Mouse (Mus musculus): ENCODE measurements around the gene Slc25a17. TPM values are rescaled to one million over a fixed set of nuclear protein-coding genes. Genes with fewer than 3 reads are reported as not detected.

Gene Slc25a17
- 40.7 and 40.9 TPM in 2 replicates for polyA plus RNA-seq (2015; fragmentation: Nextera tagmentation; extraction: Ambion mirVana)

GRCm38 (mm10) chr15:81360345-81361021 lies at the start of gene Slc25a17:
TSS of gene Slc25a17 (minus strand) at chr15:81360812.
- ATAC-seq (ENCODE audit: insufficient read depth), result peak; percentile 97

GRCm38 (mm10) chr15:81408199-81408598 lies 47.6 kb upstream of the Slc25a17 start, which contains the start of gene Dnajb7:
TSS of gene Dnajb7 (minus strand) at chr15:81408299.
- Histone ChIP-seq H3K4me2 (no peak within 1 kb of the TSS), H3K36me3 (replicated peaks) (no peaks in the 10 kb centered on the region), H3K27me3 (no peaks in the 10 kb centered on the region), H3K4me3 (replicated peaks) (no peak within 1 kb of the TSS), H3K9me3 (replicated peaks) (no peaks in the 10 kb centered on the region), H3K9ac (no peak within 1 kb of the TSS), H3K4me1 (replicated peaks) (no peaks in the 10 kb centered on the region), H3K27ac (replicated peaks) (no peak within 1 kb of the TSS)
- 76% methylated on average over 1 of the region's 1 CpGs for WGBS (ENCODE audit: insufficient replicate concordance)
- ATAC-seq (ENCODE audit: insufficient read depth), result no peak

More at GRCm38 (mm10) chr15:81360345-81361021, at the start of gene Slc25a17:
- Histone ChIP-seq H3K27me3 (no peaks in the 10 kb centered on the region), H3K9me3 (replicated peaks) (no peaks in the 10 kb centered on the region), H3K4me2 (peak within 1 kb of the TSS; percentile 85), H3K4me3 (replicated peaks) (peak within 1 kb of the TSS; percentile 80), H3K36me3 (replicated peaks) (peaks cover 5% of the 10 kb centered on the region; the same call in 1 of the 2 replicates), H3K27ac (replicated peaks) (peak within 1 kb of the TSS; percentile 87), H3K9ac (peak within 1 kb of the TSS; percentile 75), H3K4me1 (replicated peaks) (peaks cover 53% of the 10 kb centered on the region)
- under 1% methylated on average over 30 of the region's 30 CpGs for WGBS (ENCODE audit: insufficient replicate concordance)

- no peak for ATAC-seq (ENCODE audit: insufficient read depth)
- Histone ChIP-seq H3K4me1 (replicated peaks) (peaks cover 16% of the 10 kb centered on the region), H3K36me3 (replicated peaks) (no peaks in the 10 kb centered on the region), H3K9ac (no peak overlapping the region), H3K27ac (replicated peaks) (no peak overlapping the region), H3K9me3 (replicated peaks) (no peaks in the 10 kb centered on the region), H3K4me3 (replicated peaks) (no peak overlapping the region), H3K27me3 (no peaks in the 10 kb centered on the region), H3K4me2 (no peak overlapping the region)
- WGBS (ENCODE audit: insufficient replicate concordance), result 85% methylated on average over 3 of the region's 3 CpGs
Observed at GRCm38 (mm10) chr15:81405008-81405407, 44.4 kb upstream of the Slc25a17 start.

- no peaks in the 10 kb centered on the region for H3K27me3 ChIP-seq
- no peaks in the 10 kb centered on the region for H3K9me3 ChIP-seq (replicated peaks)
- H3K36me3 ChIP-seq (replicated peaks), result no peaks in the 10 kb centered on the region
- peaks cover 45% of the 10 kb centered on the region for H3K4me1 ChIP-seq (replicated peaks)
- WGBS (ENCODE audit: insufficient replicate concordance), result under 1% methylated on average over 50 of the region's 50 CpGs
- H3K9ac ChIP-seq, result peak within 1 kb of the TSS; percentile 92
- H3K4me2 ChIP-seq, result peak within 1 kb of the TSS; percentile 96
- peak; percentile 99 for ATAC-seq (ENCODE audit: insufficient read depth)
- H3K27ac ChIP-seq (replicated peaks), result peak within 1 kb of the TSS; percentile 92
- peak within 1 kb of the TSS; percentile 83 for H3K4me3 ChIP-seq (replicated peaks)
Observed at GRCm38 (mm10) chr15:81399638-81400315, 39.2 kb upstream of the Slc25a17 start, which contains the start of the genes St13 and Xpnpep3. TSS of gene St13 (minus strand) at chr15:81400077. TSS of gene Xpnpep3 (plus strand) at chr15:81400138.

GRCm38 (mm10) chr15:81399297-81399637 lies 38.7 kb upstream of the Slc25a17 start:
- 0% methylated on average over 21 of the region's 21 CpGs for WGBS (ENCODE audit: insufficient replicate concordance)
- peak overlapping the region; percentile 92 for H3K9ac ChIP-seq
- peaks cover 45% of the 10 kb centered on the region for H3K4me1 ChIP-seq (replicated peaks)
- ATAC-seq (ENCODE audit: insufficient read depth), result no peak; the same call in 1 of the 2 replicates
- peak overlapping the region; percentile 96 for H3K4me2 ChIP-seq
- no peaks in the 10 kb centered on the region for H3K36me3 ChIP-seq (replicated peaks)
- H3K27ac ChIP-seq (replicated peaks), result peak overlapping the region; percentile 92
- H3K4me3 ChIP-seq (replicated peaks), result peak overlapping the region; percentile 83
- no peaks in the 10 kb centered on the region for H3K27me3 ChIP-seq
- no peaks in the 10 kb centered on the region for H3K9me3 ChIP-seq (replicated peaks)

GRCm38 (mm10) chr15:81398189-81398588 lies 37.6 kb upstream of the Slc25a17 start:
- no peak for ATAC-seq (ENCODE audit: insufficient read depth)
- peak overlapping the region; percentile 96 for H3K4me2 ChIP-seq
- H3K27me3 ChIP-seq, result no peaks in the 10 kb centered on the region
- peak overlapping the region; percentile 83 for H3K4me3 ChIP-seq (replicated peaks)
- H3K36me3 ChIP-seq (replicated peaks), result no peaks in the 10 kb centered on the region
- peak overlapping the region; percentile 92; the same call in 1 of the 2 replicates for H3K9ac ChIP-seq
- H3K4me1 ChIP-seq (replicated peaks), result peaks cover 52% of the 10 kb centered on the region
- no peaks in the 10 kb centered on the region for H3K9me3 ChIP-seq (replicated peaks)
- no peak overlapping the region for H3K27ac ChIP-seq (replicated peaks)

- H3K27ac ChIP-seq (replicated peaks), result no peak overlapping the region
- no peak overlapping the region for H3K9ac ChIP-seq
- 73% methylated on average over 8 of the region's 8 CpGs for WGBS (ENCODE audit: insufficient replicate concordance)
- peaks cover 20% of the 10 kb centered on the region; the same call in 1 of the 2 replicates for H3K36me3 ChIP-seq (replicated peaks)
- peaks cover 39% of the 10 kb centered on the region for H3K4me1 ChIP-seq (replicated peaks)
- H3K27me3 ChIP-seq, result no peaks in the 10 kb centered on the region
- H3K9me3 ChIP-seq (replicated peaks), result no peaks in the 10 kb centered on the region
- H3K4me2 ChIP-seq, result no peak overlapping the region
- ATAC-seq (ENCODE audit: insufficient read depth), result no peak
- no peak overlapping the region for H3K4me3 ChIP-seq (replicated peaks)
Observed at GRCm38 (mm10) chr15:81394211-81394915, 33.8 kb upstream of the Slc25a17 start.

- Histone ChIP-seq H3K27me3 (no peaks in the 10 kb centered on the region), H3K36me3 (replicated peaks) (peaks cover 27% of the 10 kb centered on the region), H3K4me2 (no peak overlapping the region), H3K4me3 (replicated peaks) (no peak overlapping the region), H3K9ac (no peak overlapping the region), H3K4me1 (replicated peaks) (peaks cover 26% of the 10 kb centered on the region), H3K27ac (replicated peaks) (no peak overlapping the region), H3K9me3 (replicated peaks) (no peaks in the 10 kb centered on the region)
- no peak for ATAC-seq (ENCODE audit: insufficient read depth)
Observed at GRCm38 (mm10) chr15:81392997-81393396, 32.4 kb upstream of the Slc25a17 start.

- Histone ChIP-seq H3K4me2 (no peak overlapping the region), H3K4me3 (replicated peaks) (no peak overlapping the region), H3K36me3 (replicated peaks) (peaks cover 77% of the 10 kb centered on the region), H3K27me3 (no peaks in the 10 kb centered on the region), H3K27ac (replicated peaks) (no peak overlapping the region), H3K4me1 (replicated peaks) (no peaks in the 10 kb centered on the region), H3K9me3 (replicated peaks) (no peaks in the 10 kb centered on the region), H3K9ac (no peak overlapping the region)
- WGBS (ENCODE audit: insufficient replicate concordance), result 73% methylated on average over 5 of the region's 5 CpGs
- no peak for ATAC-seq (ENCODE audit: insufficient read depth)
Observed at GRCm38 (mm10) chr15:81386327-81386726, 25.7 kb upstream of the Slc25a17 start.

GRCm38 (mm10) chr15:81378845-81379244 lies 18.2 kb upstream of the Slc25a17 start:
- H3K27me3 ChIP-seq, result no peaks in the 10 kb centered on the region
- H3K9me3 ChIP-seq (replicated peaks), result no peaks in the 10 kb centered on the region
- no peak overlapping the region for H3K27ac ChIP-seq (replicated peaks)
- 73% methylated on average over 2 of the region's 2 CpGs for WGBS (ENCODE audit: insufficient replicate concordance)
- no peak overlapping the region for H3K4me2 ChIP-seq
- no peak for ATAC-seq (ENCODE audit: insufficient read depth)
- H3K9ac ChIP-seq, result no peak overlapping the region
- H3K4me1 ChIP-seq (replicated peaks), result no peaks in the 10 kb centered on the region
- no peak overlapping the region for H3K4me3 ChIP-seq (replicated peaks)
- H3K36me3 ChIP-seq (replicated peaks), result peaks cover 60% of the 10 kb centered on the region

- peaks cover 73% of the 10 kb centered on the region for H3K36me3 ChIP-seq (replicated peaks)
Observed at GRCm38 (mm10) chr15:81374621-81375020, 14.0 kb upstream of the Slc25a17 start.

More at GRCm38 (mm10) chr15:81374621-81375020, 14.0 kb upstream of the Slc25a17 start:
- Histone ChIP-seq H3K27ac (replicated peaks) (no peak overlapping the region), H3K4me3 (replicated peaks) (no peak overlapping the region), H3K9ac (no peak overlapping the region), H3K9me3 (replicated peaks) (no peaks in the 10 kb centered on the region), H3K4me1 (replicated peaks) (no peaks in the 10 kb centered on the region), H3K27me3 (no peaks in the 10 kb centered on the region), H3K4me2 (no peak overlapping the region)
- ATAC-seq (ENCODE audit: insufficient read depth), result no peak
- WGBS (ENCODE audit: insufficient replicate concordance), result 87% methylated on average over 11 of the region's 11 CpGs

All from liver, embryonic 15.5 days (tissue).